Mouse (Mus musculus): Measurements from ENCODE around the gene Pdcd1lg2.

DNA sequence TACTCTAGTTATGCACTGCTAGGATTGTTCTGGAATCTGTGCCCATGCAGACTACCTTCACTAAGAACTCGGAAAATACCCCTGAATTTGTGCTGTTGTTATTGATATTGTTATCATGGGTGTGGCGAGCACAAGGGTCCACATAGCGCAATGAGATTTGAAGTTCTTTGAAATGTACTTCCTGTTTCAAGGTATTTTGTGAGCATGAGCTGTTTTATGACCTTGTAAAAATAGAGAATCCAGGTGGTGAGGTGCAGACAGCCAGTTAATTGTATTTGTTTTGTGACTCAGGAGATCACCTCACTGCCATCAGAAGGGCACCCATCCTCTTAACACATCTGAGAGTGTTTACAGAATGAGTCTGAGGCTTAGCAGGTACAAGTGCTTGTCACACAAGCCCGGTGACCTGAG, 64.5 kb downstream of the Pdcd1lg2 start:
- no peak for TF ChIP-seq POLR2A (IDR thresholded peaks at IDR 0.05; ENCODE audit: borderline replicate concordance, low read depth, low read length)
- no peak for TF ChIP-seq CTCF (IDR thresholded peaks at IDR 0.05; ENCODE audit: low read depth, low read length)

Data from bone marrow macrophage, adult 2 months (primary cell).